Mouse (Mus musculus): ENCODE data around the gene Rnf216. TPM values are rescaled to one million over a fixed set of nuclear protein-coding genes. Genes with fewer than 3 reads are reported as not detected.
A peak's percentile ranks its signal among the peaks of the same experiment; 100 is the strongest.

Rnf216 gene
- total RNA-seq, 4 experiments from 2014 or later, result 44.7 to 51.3 (median 47.7) TPM

- no peak for DNase-seq (ENCODE audit: low spot score in 2 of 2)
These were observed 58.1 kb downstream of the Rnf216 start for GRCm38 (mm10) chr5:143054703-143055102.

GRCm38 (mm10) chr5:143053132-143053972, 59.4 kb downstream of the Rnf216 start:
- peak; percentile 67 to 73 for DNase-seq (ENCODE audit: low spot score in 2 of 2)

DNA sequence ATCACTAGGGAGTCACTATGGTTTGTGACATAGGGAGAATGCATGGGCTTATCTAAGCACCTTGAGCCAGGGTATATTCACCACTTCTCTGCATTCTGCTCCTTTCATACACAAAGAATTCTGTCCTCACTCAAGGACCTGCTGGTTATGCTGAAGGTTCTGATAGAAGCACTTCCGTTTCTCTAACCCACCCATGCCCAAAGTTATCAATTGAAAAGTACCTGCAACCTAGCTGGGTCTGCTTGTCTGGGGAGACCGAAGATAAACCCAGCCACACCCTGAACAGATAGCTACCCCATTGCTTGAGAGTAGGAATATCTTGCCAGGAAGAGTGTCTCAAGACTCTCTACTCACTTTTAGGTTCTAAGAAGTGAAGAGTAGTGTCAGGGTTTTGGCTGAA, 60.1 kb downstream of the Rnf216 start:
- no peak for DNase-seq (ENCODE audit: low spot score in 2 of 2)

DNA sequence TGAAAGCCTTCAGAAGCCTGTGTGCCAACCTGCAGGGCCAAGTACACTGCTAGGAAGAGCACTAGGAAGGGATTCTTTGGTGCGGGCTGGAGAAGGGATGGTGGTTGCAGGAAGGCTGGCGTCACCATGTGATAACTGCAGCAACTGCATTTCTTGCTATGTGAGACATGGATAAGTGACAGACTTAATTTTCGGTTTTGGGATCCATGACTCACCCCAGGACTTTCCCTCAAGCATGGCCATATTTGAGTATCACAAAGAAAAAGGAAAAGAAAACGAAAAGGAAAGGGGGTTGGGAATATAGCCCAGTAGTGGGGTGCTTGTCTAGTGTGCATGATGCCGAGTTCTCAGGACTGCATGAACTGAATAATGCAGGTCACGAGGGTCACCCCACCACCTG, 60.9 kb downstream of the Rnf216 start:
- no peak for DNase-seq (ENCODE audit: low spot score in 2 of 2)

DNA sequence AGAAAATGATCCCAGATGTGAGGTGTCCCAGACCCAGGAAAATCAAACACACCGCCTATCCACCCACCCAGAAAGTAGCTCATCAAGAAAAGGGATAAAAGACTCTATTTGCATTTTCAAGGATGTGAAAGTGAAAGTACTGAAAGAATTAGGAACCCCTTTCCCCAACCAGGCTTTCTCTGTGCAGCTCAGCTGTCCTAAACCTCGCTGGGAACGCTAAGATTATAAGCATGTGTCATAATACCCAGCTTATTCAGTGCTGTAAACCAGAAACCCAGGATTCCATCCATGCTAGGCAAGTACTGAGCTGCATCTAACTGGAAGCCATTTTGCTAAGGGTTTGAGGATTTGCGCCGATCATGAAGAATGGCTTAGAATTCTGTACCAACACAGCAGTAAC, 62.5 kb downstream of the Rnf216 start:
- DNase-seq (ENCODE audit: low spot score in 2 of 2), result no peak

DNA sequence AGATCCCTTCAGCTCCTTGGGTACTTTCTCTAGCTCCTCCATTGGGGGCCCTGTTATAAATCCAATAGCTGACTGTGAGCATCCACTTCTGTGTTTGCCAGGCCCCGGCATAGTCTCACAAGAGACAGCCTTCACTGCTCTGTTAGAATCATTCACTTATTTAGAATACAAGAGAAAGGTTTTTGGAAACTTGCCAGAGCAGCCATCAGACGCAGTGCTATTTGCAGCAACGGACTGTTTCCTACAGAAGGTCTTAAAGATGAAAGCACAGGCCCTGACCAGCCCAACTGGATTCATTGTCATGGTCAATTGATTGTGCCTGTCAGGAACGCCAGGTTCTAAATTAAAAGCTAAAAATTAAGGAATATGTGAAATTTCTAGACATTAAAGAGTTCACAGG, 63.0 kb downstream of the Rnf216 start:
- DNase-seq (ENCODE audit: low spot score in 2 of 2), result no peak

DNA sequence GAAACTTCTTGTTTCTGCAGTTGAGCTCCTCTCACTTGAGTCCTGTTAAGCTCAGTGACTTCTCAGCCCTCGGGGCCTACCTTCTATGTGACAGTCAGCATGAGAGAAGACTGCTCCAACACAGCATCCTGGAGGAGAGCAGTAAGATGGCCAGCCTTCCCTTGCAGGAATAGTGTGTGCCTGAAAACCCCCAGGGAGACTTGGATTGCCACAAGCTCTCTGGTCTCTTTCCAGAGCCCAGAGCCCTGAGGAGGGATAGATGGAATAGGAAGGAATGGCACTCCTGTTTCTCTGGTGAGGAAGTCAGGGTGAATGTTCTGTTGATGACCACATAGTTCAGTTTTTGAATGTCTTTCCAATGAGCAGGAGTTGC, 63.8 kb downstream of the Rnf216 start:
- no peak for DNase-seq (ENCODE audit: low spot score in 2 of 2)

- no peak for DNase-seq (ENCODE audit: low spot score in 2 of 2)
These were observed 64.4 kb downstream of the Rnf216 start for GRCm38 (mm10) chr5:143048232-143049012.

DNA sequence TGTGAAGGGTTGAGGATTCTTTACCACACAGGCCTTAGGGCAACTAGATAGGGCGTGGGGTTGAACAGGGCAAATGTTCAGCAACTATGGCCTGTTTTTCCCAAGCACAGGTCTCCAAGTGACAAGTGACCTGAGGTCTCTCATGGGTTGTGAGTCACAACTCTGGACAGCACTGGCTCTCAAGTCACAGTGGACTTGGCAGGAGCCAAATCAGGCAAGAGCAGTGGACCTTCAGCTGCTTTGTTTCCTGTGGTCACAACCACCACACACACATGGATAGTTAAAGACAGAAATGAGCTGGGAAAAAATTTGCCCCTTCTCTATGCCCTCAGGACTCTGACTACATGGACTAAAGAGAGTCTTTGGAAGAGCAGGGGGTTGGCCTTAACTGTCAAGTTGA, 65.2 kb downstream of the Rnf216 start:
- no peak for DNase-seq (ENCODE audit: low spot score in 2 of 2)

- no peak for DNase-seq (ENCODE audit: low spot score in 2 of 2)
These were observed 68.9 kb downstream of the Rnf216 start for GRCm38 (mm10) chr5:143043902-143044301.

DNA sequence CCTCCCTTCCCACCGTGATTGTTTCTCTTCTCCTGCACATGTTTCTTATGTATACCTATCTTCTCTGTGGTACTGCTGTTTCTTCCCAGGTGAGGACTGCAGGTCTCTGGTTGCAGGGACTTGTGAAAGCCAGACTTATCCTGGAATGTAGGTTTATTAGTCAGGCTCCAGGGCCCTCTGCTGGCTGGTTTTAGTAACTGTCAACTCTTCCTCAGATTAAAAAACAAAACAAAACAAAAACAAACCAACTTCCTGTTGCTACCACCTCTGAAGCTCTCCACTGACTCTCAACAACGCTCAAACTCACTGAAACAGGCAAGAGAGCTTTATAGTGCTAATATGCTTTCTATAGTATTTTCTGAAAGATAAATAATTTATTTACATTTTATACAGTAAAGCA, 69.5 kb downstream of the Rnf216 start:
- no peak for DNase-seq (ENCODE audit: low spot score in 2 of 2)

DNA sequence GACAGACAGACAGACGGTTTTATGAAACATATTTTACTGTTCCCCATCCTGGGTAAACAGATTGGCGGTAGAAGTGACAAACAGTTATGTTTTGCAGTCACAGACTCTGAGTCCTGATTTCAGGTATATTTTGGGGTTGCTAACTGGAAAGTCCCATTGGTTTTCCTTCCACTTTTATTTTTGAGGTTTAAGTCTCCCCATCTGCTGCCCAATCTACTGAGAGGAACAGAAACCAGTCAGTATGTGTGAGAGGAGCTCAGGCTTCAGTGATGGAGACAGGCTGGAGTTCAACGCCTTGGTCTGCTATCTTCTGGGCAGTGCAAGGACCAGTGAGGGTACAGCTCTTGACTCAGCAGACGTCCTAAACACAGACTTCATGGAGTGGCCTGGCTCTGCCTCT, 74.0 kb downstream of the Rnf216 start:
- DNase-seq (ENCODE audit: low spot score in 2 of 2), result no peak

GRCm38 (mm10) chr5:143037201-143037600, 75.6 kb downstream of the Rnf216 start:
- no peak for DNase-seq (ENCODE audit: low spot score in 2 of 2)

DNA sequence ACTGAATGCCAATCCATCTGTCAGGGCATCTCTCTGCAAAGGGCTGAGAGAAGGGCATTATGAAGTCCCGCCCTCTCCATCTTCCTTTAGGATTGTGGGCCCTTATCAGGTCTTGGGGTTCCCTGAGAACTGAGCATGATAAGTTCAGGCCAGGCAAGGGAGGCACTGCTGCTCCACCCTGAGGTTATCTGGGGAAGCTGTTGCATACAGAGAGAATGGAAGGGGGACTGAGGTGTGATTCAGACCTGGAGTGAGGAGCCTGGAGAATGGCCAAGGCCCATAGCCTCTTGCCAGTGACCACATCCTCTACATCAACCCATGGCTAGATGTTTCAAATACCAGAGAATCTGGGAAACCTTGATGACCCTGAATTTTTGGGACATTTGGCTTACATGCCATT, 76.7 kb downstream of the Rnf216 start:
- no peak for DNase-seq (ENCODE audit: low spot score in 2 of 2)

DNA sequence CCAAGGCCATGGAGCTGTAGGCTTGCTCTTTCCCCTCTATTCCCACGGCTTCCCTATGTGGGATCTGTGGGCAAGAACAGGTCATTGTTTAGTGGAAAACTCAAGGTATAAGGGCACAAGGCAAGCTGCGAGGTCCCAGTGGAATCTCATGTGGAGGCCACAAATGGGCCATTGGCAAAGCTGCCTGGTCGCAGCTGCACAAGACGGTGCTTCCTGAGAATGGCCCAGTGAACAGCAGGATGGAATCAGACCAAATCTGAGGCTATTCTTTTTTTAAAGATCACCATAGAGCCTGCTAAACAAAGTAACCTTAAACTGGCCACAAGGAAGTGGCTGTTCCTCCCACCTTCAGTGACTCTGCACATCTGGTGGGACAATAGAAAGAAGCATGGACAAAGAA, 77.5 kb downstream of the Rnf216 start:
- DNase-seq (ENCODE audit: low spot score in 2 of 2), result no peak

GRCm38 (mm10) chr5:143034108-143034507, 78.7 kb downstream of the Rnf216 start:
- no peak for DNase-seq (ENCODE audit: low spot score in 2 of 2)

DNA sequence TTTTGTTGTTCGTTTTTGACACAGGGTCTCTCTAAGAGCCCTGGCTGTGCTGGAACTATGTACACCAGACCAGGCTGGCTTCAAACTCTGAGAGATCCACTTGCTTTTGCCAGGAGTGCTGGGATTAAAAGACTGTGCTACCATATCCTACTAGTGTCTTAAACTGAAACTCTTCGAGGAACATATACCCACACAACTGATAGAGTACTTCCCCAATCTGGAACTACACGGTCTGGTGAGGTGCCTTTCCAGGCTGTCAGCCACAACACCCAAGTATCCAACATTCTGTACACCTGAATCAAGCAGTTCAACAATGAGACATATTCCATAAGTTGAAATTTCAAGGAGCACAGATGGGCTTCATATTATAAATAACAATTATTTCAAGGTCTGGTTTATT, 79.5 kb downstream of the Rnf216 start:
- DNase-seq (ENCODE audit: low spot score in 2 of 2), result no peak

DNA sequence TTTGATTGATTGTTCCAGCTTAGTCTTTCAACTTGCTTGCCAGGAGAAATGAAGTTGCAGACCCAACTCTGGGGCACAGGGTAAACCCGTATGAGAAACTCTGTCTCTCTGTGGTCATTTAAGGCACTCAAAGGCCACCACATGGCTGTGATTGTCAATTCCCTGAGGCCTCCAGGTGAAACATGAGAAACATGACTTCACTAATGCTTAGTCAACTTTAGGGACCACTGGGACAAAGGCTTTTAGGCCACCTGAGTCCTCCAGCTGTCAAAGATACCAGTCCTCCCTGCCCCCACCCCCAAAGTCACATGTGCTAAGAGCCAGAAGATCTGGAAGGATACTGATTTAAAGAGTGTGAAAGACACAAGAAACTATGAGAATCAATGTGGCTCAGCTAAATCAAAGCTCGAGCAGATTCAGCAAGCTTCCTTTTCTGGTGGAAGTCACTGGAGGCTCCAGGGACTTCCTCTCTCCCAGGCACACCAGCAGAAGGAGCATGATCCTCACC, 80.1 kb downstream of the Rnf216 start:
- no peak for DNase-seq (ENCODE audit: low spot score in 2 of 2)

- DNase-seq (ENCODE audit: low spot score in 2 of 2), result no peak
These were observed 81.1 kb downstream of the Rnf216 start for GRCm38 (mm10) chr5:143031681-143032080.

GRCm38 (mm10) chr5:143031193-143031592, 81.6 kb downstream of the Rnf216 start:
- DNase-seq (ENCODE audit: low spot score in 2 of 2), result no peak

- DNase-seq (ENCODE audit: low spot score in 2 of 2), result no peak
These were observed 88.9 kb downstream of the Rnf216 start for GRCm38 (mm10) chr5:143023887-143024286.

- DNase-seq (ENCODE audit: low spot score in 2 of 2), result no peak
These were observed 89.8 kb downstream of the Rnf216 start for GRCm38 (mm10) chr5:143022956-143023355.

GRCm38 (mm10) chr5:143017401-143017800, 95.4 kb downstream of the Rnf216 start:
- DNase-seq (ENCODE audit: low spot score in 2 of 2), result no peak
